Mouse (Mus musculus) granulocyte monocyte progenitor cell, adult 5-6 weeks (primary cell): ENCODE data around the gene Bspry. TPM values are rescaled to one million over a fixed set of nuclear protein-coding genes. Genes with fewer than 3 reads are reported as not detected.

Source experiments
- total RNA-seq, 2 experiments: library from RNA; stranded (forward) in 1 of 2; stranded (reverse) in 1 of 2; fragments of 200-712, 200-1000 nt in 1 of 2; fragments of >200 nt in 1 of 2; fragmentation: Nextera tagmentation in 1 of 2; gene quantifications; 2 replicates each; pipeline ENCODE4 v1.2.3; 2014 to 2017

The Bspry gene
- total RNA-seq, 2 experiments from 2014 or later: not detected

Other genes with a start within 250 kb of the Bspry start
- gene Zfp37, start 249.0 kb upstream of the Bspry start, total RNA-seq (2014; fragmentation: Nextera tagmentation): 0.64 TPM in 1 of 2 replicates, not detected in the other
- not detected in 2 replicates for gene Zfp37, start 249.0 kb upstream of the Bspry start, total RNA-seq (2017)
- 36.4 and 39.4 TPM in 2 replicates for gene Slc31a2, start 217.5 kb upstream of the Bspry start, total RNA-seq (2014; fragmentation: Nextera tagmentation)
- 18.7 and 19.4 TPM in 2 replicates for gene Slc31a2, start 217.5 kb upstream of the Bspry start, total RNA-seq (2017)
- 31.5 and 36.8 TPM in 2 replicates for gene Fkbp15, start 119.5 kb upstream of the Bspry start, total RNA-seq (2014; fragmentation: Nextera tagmentation)
- gene Fkbp15, start 119.5 kb upstream of the Bspry start, total RNA-seq (2017): 47.4 and 54.9 TPM in 2 replicates
- gene Slc31a1, start 119.3 kb upstream of the Bspry start, total RNA-seq (2014; fragmentation: Nextera tagmentation): 22.5 and 24.8 TPM in 2 replicates
- 19.8 and 23.7 TPM in 2 replicates for gene Slc31a1, start 119.3 kb upstream of the Bspry start, total RNA-seq (2017)
- 150 and 151 TPM in 2 replicates for gene Cdc26, start 71.4 kb upstream of the Bspry start, total RNA-seq (2014; fragmentation: Nextera tagmentation)
- 103 and 127 TPM in 2 replicates for gene Cdc26, start 71.4 kb upstream of the Bspry start, total RNA-seq (2017)
- gene Prpf4, start 71.3 kb upstream of the Bspry start, total RNA-seq (2014; fragmentation: Nextera tagmentation): 20.1 and 24.1 TPM in 2 replicates
- gene Prpf4, start 71.3 kb upstream of the Bspry start, total RNA-seq (2017): 17.4 and 17.6 TPM in 2 replicates
- gene Rnf183, start 44.8 kb upstream of the Bspry start, total RNA-seq (2014; fragmentation: Nextera tagmentation): not detected in 2 replicates
- not detected in 2 replicates for gene Rnf183, start 44.8 kb upstream of the Bspry start, total RNA-seq (2017)
- gene Wdr31, start 9.2 kb upstream of the Bspry start, total RNA-seq (2014; fragmentation: Nextera tagmentation): 1.2 and 2.4 TPM in 2 replicates
- gene Wdr31, start 9.2 kb upstream of the Bspry start, total RNA-seq (2017): 1.5 and 2.0 TPM in 2 replicates
- gene Hdhd3, start 23.4 kb downstream of the Bspry start, total RNA-seq (2014; fragmentation: Nextera tagmentation): 0.23 and 4.2 TPM in 2 replicates
- gene Hdhd3, start 23.4 kb downstream of the Bspry start, total RNA-seq (2017): 0.43 TPM in 1 of 2 replicates, not detected in the other
- 25.4 and 34.6 TPM in 2 replicates for gene Alad, start 39.9 kb downstream of the Bspry start, total RNA-seq (2014; fragmentation: Nextera tagmentation)
- 14.8 and 16.3 TPM in 2 replicates for gene Alad, start 39.9 kb downstream of the Bspry start, total RNA-seq (2017)
- 63.7 and 69.6 TPM in 2 replicates for gene Pole3, start 45.0 kb downstream of the Bspry start, total RNA-seq (2014; fragmentation: Nextera tagmentation)
- gene Pole3, start 45.0 kb downstream of the Bspry start, total RNA-seq (2017): 72.0 and 76.7 TPM in 2 replicates
- gene 4933430I17Rik, start 45.3 kb downstream of the Bspry start, total RNA-seq (2014; fragmentation: Nextera tagmentation): not detected in 2 replicates
- gene 4933430I17Rik, start 45.3 kb downstream of the Bspry start, total RNA-seq (2017): 0.72 TPM in 1 of 2 replicates, not detected in the other
- gene Rgs3, start 79.8 kb downstream of the Bspry start, total RNA-seq (2014; fragmentation: Nextera tagmentation): 6.5 and 17.4 TPM in 2 replicates
- gene Rgs3, start 79.8 kb downstream of the Bspry start, total RNA-seq (2017): 5.2 and 11.3 TPM in 2 replicates